ENCODE assay signal across 17 mouse cellular contexts in the genomic region with DNA sequence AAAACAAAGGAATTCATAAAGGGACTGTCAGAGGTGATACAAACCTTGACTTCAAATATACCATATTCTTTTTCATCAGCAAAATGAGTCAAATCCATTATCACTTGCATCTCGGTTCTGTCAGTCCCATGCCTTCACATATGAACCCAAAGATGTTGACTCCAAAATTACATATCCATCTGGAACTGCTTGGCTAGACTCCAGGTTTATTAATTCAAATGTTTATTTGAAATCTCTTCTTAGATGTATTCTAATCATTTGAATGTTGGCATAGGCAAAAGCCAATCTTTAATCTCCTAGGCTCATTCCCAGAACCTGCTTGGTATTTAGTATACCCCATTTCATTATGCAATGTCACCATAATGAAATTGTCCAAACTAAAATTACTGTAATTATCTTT.
"Had no signal": no experiment of that assay in that cellular context is flagged by ENCODE, and none has a peak within 500 bp of the region (broad histone marks: within the 10 kb centered on the region; RNA-seq: fewer than 3 reads in every experiment).

No protein-coding gene starts in this region.

- H3K4me3 ChIP-seq: midbrain, embryonic 10.5 days; midbrain, embryonic 12.5 days; myocyte; neural tube, embryonic 13.5 days; neural tube, embryonic 15.5 days; stomach, embryonic 15.5 days had no signal

- H3K27me3 ChIP-seq: midbrain, embryonic 12.5 days; neural tube, embryonic 13.5 days; neural tube, embryonic 15.5 days; stomach, embryonic 15.5 days had no signal

- DNase-seq: lung, adult 18-20 months; lung, embryonic 14.5 days; lung, postnatal 10 days; lung, postnatal 4 days; midbrain, embryonic 14.5 days; right cerebral cortex, postnatal 14 days; thymus, adult 2 months; thymus, postnatal 25 days; thymus, postnatal 4 days had no signal

- H3K36me3 ChIP-seq: midbrain, embryonic 10.5 days; midbrain, embryonic 12.5 days; neural tube, embryonic 13.5 days; neural tube, embryonic 15.5 days; stomach, embryonic 15.5 days had no signal

- H3K4me2 ChIP-seq: lung, embryonic 14.5 days; midbrain, embryonic 12.5 days; neural tube, embryonic 13.5 days; neural tube, embryonic 15.5 days; stomach, embryonic 15.5 days had no signal

- H3K27ac ChIP-seq: midbrain, embryonic 10.5 days; midbrain, embryonic 12.5 days; neural tube, embryonic 13.5 days; neural tube, embryonic 15.5 days; stomach, embryonic 15.5 days; stomach, postnatal 0 days had no signal

- H3K4me1 ChIP-seq: midbrain, embryonic 10.5 days; midbrain, embryonic 12.5 days; neural tube, embryonic 13.5 days; neural tube, embryonic 15.5 days; stomach, embryonic 15.5 days had no signal

- ATAC-seq: midbrain, embryonic 16.5 days had no signal

- H3K9me3 ChIP-seq: midbrain, embryonic 10.5 days; midbrain, embryonic 12.5 days; neural tube, embryonic 13.5 days; neural tube, embryonic 15.5 days; stomach, embryonic 15.5 days had no signal

- H3K9ac ChIP-seq: lung, embryonic 14.5 days; midbrain, embryonic 12.5 days; neural tube, embryonic 13.5 days; neural tube, embryonic 15.5 days; stomach, embryonic 15.5 days had no signal
